Mouse (Mus musculus): ENCODE measurements around the gene Cysrt1.

Gene Cysrt1

GRCm38 (mm10) chr2:25207593-25207992 lies 34.7 kb downstream of the Cysrt1 start:
- no peak for DNase-seq (ENCODE audit: low spot score)

GRCm38 (mm10) chr2:25203631-25204214 lies 38.5 kb downstream of the Cysrt1 start:
- DNase-seq (ENCODE audit: low spot score) = peak; percentile 65

- DNase-seq (ENCODE audit: low spot score) = no peak
Observed at GRCm38 (mm10) chr2:25200631-25201030, 41.6 kb downstream of the Cysrt1 start.

- DNase-seq (ENCODE audit: low spot score) = no peak
Observed at GRCm38 (mm10) chr2:25197946-25198345, 44.3 kb downstream of the Cysrt1 start.

- no peak for DNase-seq (ENCODE audit: low spot score)
Observed at GRCm38 (mm10) chr2:25197191-25197590, 45.1 kb downstream of the Cysrt1 start.

GRCm38 (mm10) chr2:25196172-25196954 lies 45.9 kb downstream of the Cysrt1 start, which contains the start of gene Tor4a:
Tor4a (minus strand) TSS chr2:25196886.
- DNase-seq (ENCODE audit: low spot score) = peak; percentile 70

- peak; percentile 65 for DNase-seq (ENCODE audit: low spot score)
Observed at GRCm38 (mm10) chr2:25195211-25196156, 46.8 kb downstream of the Cysrt1 start.

- DNase-seq (ENCODE audit: low spot score) = no peak
Observed at GRCm38 (mm10) chr2:25194486-25195171, 47.6 kb downstream of the Cysrt1 start.

- no peak for DNase-seq (ENCODE audit: low spot score)
Observed at GRCm38 (mm10) chr2:25194006-25194405, 48.2 kb downstream of the Cysrt1 start.

- peak; percentile 83 for DNase-seq (ENCODE audit: low spot score)
Observed at GRCm38 (mm10) chr2:25193330-25193770, 48.9 kb downstream of the Cysrt1 start.

Measured in testis, postnatal 10 days (tissue).